Mouse (Mus musculus): ENCODE measurements around the gene Susd5.

Gene Susd5

GRCm38 (mm10) chr9:114069372-114069771 lies 12.4 kb downstream of the Susd5 start:
- 69% methylated on average over 6 of the region's 6 CpGs for WGBS

- 64% methylated on average over 19 of the region's 19 CpGs for WGBS
These were observed 16.7 kb downstream of the Susd5 start for GRCm38 (mm10) chr9:114073681-114074080.

DNA sequence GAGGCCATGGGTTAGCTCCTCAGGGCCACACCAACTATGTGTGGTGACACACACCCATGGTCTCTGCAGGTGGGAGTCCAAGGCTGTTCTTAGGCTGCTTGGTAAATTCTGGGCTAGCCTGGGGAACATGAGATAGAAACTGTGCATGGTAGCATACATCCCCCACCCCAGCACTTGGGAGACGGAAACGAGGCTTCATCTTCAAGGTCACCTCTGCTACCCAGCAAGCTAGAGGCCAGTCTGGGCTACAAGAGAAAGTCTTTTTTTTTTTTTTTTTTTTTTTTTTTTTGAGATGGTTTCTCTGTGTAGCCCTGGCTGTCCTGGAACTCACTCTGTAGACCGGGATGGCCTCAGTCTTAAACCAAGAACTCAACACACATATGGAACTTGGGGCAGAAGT lies 29.5 kb downstream of the Susd5 start:
- WGBS: 91% methylated on average over 3 of the region's 3 CpGs

- 67% methylated on average over 11 of the region's 11 CpGs for WGBS
These were observed 30.3 kb downstream of the Susd5 start for GRCm38 (mm10) chr9:114087106-114087815.

DNA sequence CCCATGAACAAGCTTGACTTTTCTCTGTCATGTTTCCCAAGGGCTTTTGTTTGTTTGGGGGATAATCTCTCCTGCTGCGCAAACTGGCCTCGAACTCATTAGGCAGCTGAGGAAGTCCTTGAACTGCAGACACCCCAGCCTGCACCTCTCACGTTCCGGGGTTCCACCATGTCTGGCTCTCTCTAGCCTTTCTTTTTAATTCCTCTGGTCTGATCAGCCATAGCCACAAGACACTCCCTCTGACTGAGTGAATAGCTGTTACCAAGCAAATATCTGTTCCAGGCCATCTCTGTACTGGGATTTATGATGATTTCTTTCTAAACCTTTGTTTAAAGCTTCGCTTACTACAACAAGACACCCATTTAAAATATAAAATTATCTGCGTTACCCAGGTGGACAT lies 31.9 kb downstream of the Susd5 start:
- 95% methylated on average over 6 of the region's 6 CpGs for WGBS

DNA sequence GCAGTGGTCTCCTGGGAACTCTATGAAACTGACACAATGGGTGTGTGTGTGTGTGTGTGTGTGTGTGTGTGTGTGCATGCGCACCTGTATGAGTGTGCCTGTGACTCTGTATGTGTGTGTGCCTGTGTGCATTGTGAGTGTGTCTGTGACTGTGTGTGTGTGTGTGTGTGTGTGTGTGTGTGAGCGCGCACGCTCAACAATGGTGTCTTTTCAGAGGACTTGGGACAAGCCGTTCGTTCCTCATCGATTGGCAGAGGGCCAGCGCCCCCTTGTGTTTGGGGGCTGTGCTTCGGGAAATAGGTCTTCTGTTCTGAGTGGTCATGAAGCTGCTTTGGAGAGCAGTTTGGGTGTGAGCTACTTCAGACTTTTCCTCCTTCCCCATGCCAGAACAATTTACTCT lies 35.2 kb downstream of the Susd5 start:
- WGBS: 16% methylated on average over 9 of the region's 9 CpGs

- 82% methylated on average over 2 of the region's 2 CpGs for WGBS
These were observed 37.9 kb downstream of the Susd5 start for GRCm38 (mm10) chr9:114094854-114095253.

- 85% methylated on average over 9 of the region's 9 CpGs for WGBS
These were observed 41.9 kb downstream of the Susd5 start for GRCm38 (mm10) chr9:114098716-114099302.

- WGBS: 63% methylated on average over 2 of the region's 2 CpGs
These were observed 53.3 kb downstream of the Susd5 start for GRCm38 (mm10) chr9:114110268-114110667.

- WGBS: 56% methylated on average over 8 of the region's 8 CpGs
These were observed 54.2 kb downstream of the Susd5 start for GRCm38 (mm10) chr9:114111161-114111560.

- WGBS: 39% methylated on average over 6 of the region's 6 CpGs
These were observed 55.3 kb downstream of the Susd5 start for GRCm38 (mm10) chr9:114112226-114112625.

DNA sequence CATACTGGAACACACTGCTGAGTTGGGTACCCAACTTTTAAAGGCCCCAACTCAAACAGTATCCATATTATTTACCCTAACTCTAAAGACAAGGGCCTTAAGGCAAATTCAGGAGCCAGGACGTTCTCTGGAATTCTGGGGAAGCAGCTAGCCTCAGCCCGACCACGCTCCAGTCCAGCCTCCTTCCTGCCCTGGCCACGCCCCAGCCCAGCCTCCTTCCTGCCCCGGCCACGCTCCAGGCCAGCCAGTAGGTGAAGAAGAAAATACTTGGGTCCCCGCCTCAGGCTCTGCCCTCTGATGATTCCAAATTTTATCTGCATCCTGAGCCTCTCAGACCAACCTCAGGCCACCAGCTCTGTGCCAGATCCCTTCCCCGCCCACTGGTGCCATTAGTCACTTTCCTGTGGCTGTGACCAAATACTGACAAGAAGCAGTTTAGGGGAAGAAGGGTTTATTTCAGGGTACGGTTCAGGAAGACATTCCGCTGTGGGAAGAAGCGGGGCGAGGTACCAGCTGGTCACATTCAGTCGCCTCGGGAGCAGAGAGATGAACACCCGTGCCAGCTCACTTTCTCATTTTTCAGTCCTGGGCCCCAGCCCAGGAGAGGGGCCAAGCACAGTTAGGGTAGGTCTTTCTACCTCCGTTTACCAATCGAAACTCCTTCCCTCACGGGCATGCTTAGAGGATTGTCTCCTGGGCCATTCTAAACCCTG lies 57.1 kb downstream of the Susd5 start:
- WGBS: 80% methylated on average over 18 of the region's 18 CpGs

DNA sequence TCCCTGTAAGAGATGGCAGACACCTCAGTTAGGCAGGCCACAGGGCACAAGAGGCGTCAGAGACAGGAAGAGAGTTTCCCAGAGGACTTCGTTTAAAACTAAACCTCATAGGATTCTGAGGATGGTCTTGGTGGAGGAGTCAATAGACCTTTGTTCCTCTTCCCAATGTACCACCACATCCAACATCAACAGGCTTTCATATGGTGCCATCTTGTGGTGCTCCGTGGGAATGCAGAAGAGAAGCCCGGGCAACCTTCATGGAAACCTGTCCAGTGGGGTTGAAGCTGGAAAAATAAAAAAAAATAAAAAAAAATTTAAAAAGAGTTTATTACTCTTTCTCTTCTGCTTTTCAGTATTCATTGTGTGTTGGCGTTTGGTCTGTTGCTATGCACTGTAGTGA lies 59.7 kb downstream of the Susd5 start:
- WGBS: 19% methylated on average over 5 of the region's 5 CpGs

GRCm38 (mm10) chr9:114129273-114129835 lies 72.4 kb downstream of the Susd5 start:
- WGBS: 91% methylated on average over 1 of the region's 1 CpGs
